Comparison of ENCODE assay signal across 8 mouse cellular contexts in genomic region chr10:79533126-79533911, GRCm38 (mm10). TPM values are rescaled to one million over a fixed set of nuclear protein-coding genes. Genes with fewer than 3 reads are reported as not detected.
DNase-seq lines count a peak whose midpoint lies in the region; ATAC-seq lines count a peak whose summit lies in the region.

Plpp2 (minus strand) TSS chr10:79533796.

- peak; percentile 47 for ATAC-seq in hindbrain, embryonic 14.5 days (ENCODE audit: low FRiP score)

- no peak within 1 kb of the TSS for H3K27ac ChIP-seq in hindbrain, embryonic 14.5 days
- no peak within 1 kb of the TSS for H3K27ac ChIP-seq in macrophage

- H3K27me3 ChIP-seq in hindbrain, embryonic 14.5 days (ENCODE audit: control insufficient read depth, insufficient read depth, low read length) = 0 out of 2 replicates have a peak, but pooled peaks cover 4% of the 10 kb centered on the region

- 0 out of 2 replicates have a peak, but pooled peaks cover 7% of the 10 kb centered on the region for H3K36me3 ChIP-seq in hindbrain, embryonic 14.5 days (replicated peaks; ENCODE audit: control insufficient read depth, insufficient read depth)
- H3K36me3 ChIP-seq in macrophage (ENCODE audit: inconsistent target) = peaks cover 9% of the 10 kb centered on the region; the same call in 1 of the 2 replicates

- H3K4me2 ChIP-seq in hindbrain, embryonic 14.5 days (replicated peaks) = peak within 1 kb of the TSS; percentile 88

- H3K79me2 ChIP-seq in macrophage (ENCODE audit: inconsistent target) = no peaks in the 10 kb centered on the region

- peaks cover 5% of the 10 kb centered on the region for H3K4me1 ChIP-seq in hindbrain, embryonic 14.5 days (replicated peaks; ENCODE audit: control insufficient read depth, insufficient read depth, low read length)

- peak within 1 kb of the TSS; percentile 47 for H3K4me3 ChIP-seq in hindbrain, embryonic 14.5 days (replicated peaks; ENCODE audit: low read length)
- peak within 1 kb of the TSS; percentile 52 for H3K4me3 ChIP-seq in macrophage (ENCODE audit: inconsistent target)

- H3K9me3 ChIP-seq in hindbrain, embryonic 14.5 days (ENCODE audit: control insufficient read depth, low read length) = no peaks in the 10 kb centered on the region

- DNase-seq in T-cell, adult 2 months (ENCODE audit: low spot score) = peak; percentile 32
- DNase-seq in cerebellum, postnatal 10 days = peak; percentile 72 to 75
- peak; percentile 6 to 27 for DNase-seq in frontal cortex, postnatal 25 days (ENCODE audit: low spot score in 2 of 2)
- peak; percentile 65 for DNase-seq in hindbrain, embryonic 14.5 days (ENCODE audit: low spot score)
- peak; percentile 19 to 45 for DNase-seq in layer of hippocampus, postnatal 36 days
- peak; percentile 78 for DNase-seq in retina, embryonic 14.5 days (ENCODE audit: low spot score)
- peak; percentile 33 for DNase-seq in urinary bladder, postnatal 10 days (ENCODE audit: low spot score)

- under 1% methylated on average over 52 of the region's 52 CpGs for WGBS in hindbrain, embryonic 14.5 days
- 2% methylated on average over 52 of the region's 52 CpGs for WGBS in macrophage (ENCODE audit: missing documents)

- peak within 1 kb of the TSS; percentile 61 for H3K9ac ChIP-seq in hindbrain, embryonic 14.5 days

RNA-seq across cellular contexts. Expression of gene Plpp2, which starts in this region (rescaled TPM):
- 15.5 and 21.4 TPM in 2 replicates for polyA plus RNA-seq in hindbrain, embryonic 14.5 days (2014; fragmentation: Nextera tagmentation; extraction: Ambion mirVana)
- total RNA-seq in layer of hippocampus, postnatal 36 days (2021) = 1 to 10 TPM; 5.3 to 5.9 TPM
- 10 to 100 TPM in 2 of 26 experiments, 1 to 10 TPM in 24; 1.3 to 11.4 (median 5.0) TPM for total RNA-seq in macrophage (2018; cell fraction: chromatin; rRNA removed)
- total RNA-seq in macrophage (2018; cell fraction: cytosol; rRNA removed) = 10 to 100 TPM in 15 of 26 experiments, 1 to 10 TPM in 11; 6.1 to 21.1 (median 12.6) TPM
- total RNA-seq in macrophage (2018; cell fraction: nucleus; rRNA removed) = 10 to 100 TPM in 11 of 26 experiments, 1 to 10 TPM in 15; 5.2 to 19.4 (median 9.1) TPM
- polyA plus RNA-seq in macrophage (2018) = 5.9 to 18.3 TPM (median 17.5 TPM) in 3 replicates

Comparison
In these comparisons a context has a peak if more than half of its experiments do, and no peak if none do; other contexts are left out.
1. DNase-seq: peak in every context shown above with its lines; median percentile 78 in retina, embryonic 14.5 days; 74 in cerebellum, postnatal 10 days; 65 in hindbrain, embryonic 14.5 days; 33 in urinary bladder, postnatal 10 days; 32 in T-cell, adult 2 months; 32 in layer of hippocampus, postnatal 36 days; 16 in frontal cortex, postnatal 25 days.